Mouse (Mus musculus) kidney, postnatal 0 days (tissue): ENCODE measurements at regions not wholly inside any gene's neighbourhood (a gene's known extent, or its start where the extent isn't known, plus 50 kb on each side); places are given as distances from the start of the nearest gene placed in this dataset.

ENCODE experiments used
- ATAC-seq: fragments of 200-750 bp; cut with Nextera tagmentation; replicated peaks from 2 replicates; pipeline ENCODE4 v1.8.0; 2017; ENCODE audit warnings: low read depth, moderate number of reproducible peaks, moderate TSS enrichment, moderate library complexity; ENCODE audit not compliant: low FRiP score
- DNase-seq: peaks from one replicate; pipeline ENCODE4 v3.0.0-alpha.2; 2016; ENCODE audit warnings: low spot score
- H3K27ac ChIP-seq: fragments of 300-500 bp; sonication (generic); 2 replicates; pipeline ENCODE4 v1.5.1; 2014; ENCODE audit warnings: mild to moderate bottlenecking
- H3K27me3 ChIP-seq: fragments of 300-500 bp; sonication (generic); 2 replicates; pipeline ENCODE4 v1.6.1; 2014; ENCODE audit warnings: low read length, mixed read lengths; ENCODE audit not compliant: insufficient read depth
- H3K36me3 ChIP-seq: fragments of 300-500 bp; sonication (generic); 2 replicates; pipeline ENCODE4 v1.6.1; 2014; ENCODE audit warnings: low read length, mixed read lengths; ENCODE audit not compliant: insufficient read depth
- H3K4me1 ChIP-seq: fragments of 300-500 bp; sonication (generic); replicated peaks from 2 replicates; pipeline ENCODE4 v1.6.1; 2014; ENCODE audit warnings: antibody characterized with exemption, low read length, mixed read lengths; ENCODE audit not compliant: insufficient read depth
- H3K4me2 ChIP-seq: fragments of 300-500 bp; sonication (generic); 2 replicates; pipeline ENCODE4 v1.6.1; 2014; ENCODE audit warnings: mild to moderate bottlenecking, low read length, moderate library complexity, mixed read lengths
- H3K4me3 ChIP-seq: fragments of 300-500 bp; sonication (generic); replicated peaks from 2 replicates; pipeline ENCODE4 v1.5.1; 2014; ENCODE audit warnings: low read depth, low read length
- H3K9ac ChIP-seq: fragments of 300-500 bp; sonication (generic); 2 replicates; pipeline ENCODE4 v1.6.1; 2014; ENCODE audit warnings: low read depth, low read length
- H3K9me3 ChIP-seq: fragments of 300-500 bp; sonication (generic); replicated peaks from 2 replicates; pipeline ENCODE4 v1.6.1; 2016; ENCODE audit warnings: low read length, inconsistent platforms, mixed read lengths
- CTCF ChIP-seq: IDR thresholded peaks from 2 replicates; pipeline ENCODE4 v1.5.1; 2016; ENCODE audit warnings: antibody characterized with exemption, low read depth, mild to moderate bottlenecking, moderate library complexity
- WGBS: fragments of 180-500 bp; shearing (Covaris S2); extraction: QIAGEN DNeasy Blood & Tissue Kit; methylation state at CpG from one replicate; pipeline ENCODE4 v1.1.7; 2014; 5-methylcytosine and 5-hydroxymethylcytosine counted together

GRCm38 (mm10) chr9:61632602-61633001, 260.4 kb downstream of the Tle3 start:
- Histone ChIP-seq H3K27me3 (no peaks in the 10 kb centered on the region; the same call in 1 of the 2 replicates), H3K36me3 (no peaks in the 10 kb centered on the region), H3K4me3 (no peak overlapping the region), H3K4me2 (no peak overlapping the region), H3K4me1 (no peaks in the 10 kb centered on the region), H3K9me3 (no peaks in the 10 kb centered on the region), H3K9ac (no peak overlapping the region), H3K27ac (no peak overlapping the region)
- no peak for ATAC-seq
- TF ChIP-seq CTCF = no peak
- 85% methylated on average over 3 of the region's 3 CpGs for WGBS
- DNase-seq = no peak

GRCm38 (mm10) chr9:61631097-61631496, 258.9 kb downstream of the Tle3 start:
- DNase-seq (no peak), ATAC-seq (no peak)
- Histone ChIP-seq H3K36me3 (no peaks in the 10 kb centered on the region), H3K27me3 (no peaks in the 10 kb centered on the region; the same call in 1 of the 2 replicates), H3K4me3 (no peak overlapping the region), H3K27ac (no peak overlapping the region), H3K4me1 (no peaks in the 10 kb centered on the region), H3K4me2 (no peak overlapping the region), H3K9me3 (no peaks in the 10 kb centered on the region), H3K9ac (no peak overlapping the region)
- WGBS = 80% methylated on average over 7 of the region's 7 CpGs
- TF ChIP-seq CTCF = no peak

GRCm38 (mm10) chr9:61627801-61628574, 255.8 kb downstream of the Tle3 start:
- H3K4me2 ChIP-seq = no peak overlapping the region
- no peak overlapping the region for H3K27ac ChIP-seq
- H3K27me3 ChIP-seq = no peaks in the 10 kb centered on the region; the same call in 1 of the 2 replicates
- H3K9ac ChIP-seq = no peak overlapping the region
- DNase-seq (no peak), ATAC-seq (no peak)
- no peaks in the 10 kb centered on the region for H3K4me1 ChIP-seq
- H3K4me3 ChIP-seq = no peak overlapping the region
- H3K36me3 ChIP-seq = no peaks in the 10 kb centered on the region
- no peak for TF ChIP-seq CTCF
- 81% methylated on average over 6 of the region's 6 CpGs for WGBS
- H3K9me3 ChIP-seq = no peaks in the 10 kb centered on the region

- H3K27ac ChIP-seq = no peak overlapping the region
- DNase-seq (no peak), ATAC-seq (no peak)
- H3K9me3 ChIP-seq = no peaks in the 10 kb centered on the region
- H3K4me1 ChIP-seq = 0 out of 2 replicates have a peak, but pooled peaks cover 8% of the 10 kb centered on the region
- no peaks in the 10 kb centered on the region for H3K36me3 ChIP-seq
- no peak overlapping the region for H3K4me2 ChIP-seq
- no peaks in the 10 kb centered on the region; the same call in 1 of the 2 replicates for H3K27me3 ChIP-seq
- no peak for TF ChIP-seq CTCF
- WGBS = 49% methylated on average over 7 of the region's 7 CpGs
- no peak overlapping the region for H3K9ac ChIP-seq
- H3K4me3 ChIP-seq = no peak overlapping the region
Observed at GRCm38 (mm10) chr9:61622933-61623332, 250.8 kb downstream of the Tle3 start.

- Histone ChIP-seq H3K27me3 (no peaks in the 10 kb centered on the region), H3K4me3 (no peak overlapping the region), H3K36me3 (no peaks in the 10 kb centered on the region), H3K27ac (no peak overlapping the region), H3K9me3 (no peaks in the 10 kb centered on the region), H3K9ac (no peak overlapping the region), H3K4me1 (0 out of 2 replicates have a peak, but pooled peaks cover 8% of the 10 kb centered on the region), H3K4me2 (no peak overlapping the region)
- no peak for DNase-seq
- WGBS = 83% methylated on average over 5 of the region's 5 CpGs
- no peak for TF ChIP-seq CTCF
- ATAC-seq = no peak
Observed at GRCm38 (mm10) chr9:61621939-61622338, 249.8 kb downstream of the Tle3 start.

GRCm38 (mm10) chr9:61620786-61621185, 248.6 kb downstream of the Tle3 start:
- no peak for DNase-seq
- TF ChIP-seq CTCF = no peak
- WGBS = 72% methylated on average over 2 of the region's 2 CpGs

More at GRCm38 (mm10) chr9:61620786-61621185, 248.6 kb downstream of the Tle3 start:
- no peak overlapping the region for H3K4me3 ChIP-seq
- no peak for ATAC-seq
- no peak overlapping the region for H3K4me2 ChIP-seq
- H3K4me1 ChIP-seq = 0 out of 2 replicates have a peak, but pooled peaks cover 8% of the 10 kb centered on the region
- H3K36me3 ChIP-seq = no peaks in the 10 kb centered on the region
- H3K27me3 ChIP-seq = no peaks in the 10 kb centered on the region
- no peak overlapping the region for H3K9ac ChIP-seq
- H3K27ac ChIP-seq = no peak overlapping the region
- H3K9me3 ChIP-seq = no peaks in the 10 kb centered on the region
